Mouse (Mus musculus): ENCODE results near the gene Atxn7l2.

- TF ChIP-seq ZMIZ1 (IDR thresholded peaks at IDR 0.05; ENCODE audit: low read depth, low read length) (no peak), ELF1 (IDR thresholded peaks at IDR 0.05; ENCODE audit: low read depth, low read length) (no peak), POLR2A (IDR thresholded peaks at IDR 0.05; ENCODE audit: low read depth, low read length) (no peak), E2F4 (IDR thresholded peaks at IDR 0.05; ENCODE audit: insufficient replicate concordance, low read depth, low read length) (no peak), NELFE (IDR thresholded peaks at IDR 0.05; ENCODE audit: low read depth, low read length) (no peak), CTCF (conservative IDR thresholded peaks at IDR 0.05 in 1 of 2, IDR thresholded peaks at IDR 0.05 in 1 of 2; ENCODE audit: low read depth in 2 of 2, low read length in 2 of 2) (no peak), MAFK (IDR thresholded peaks at IDR 0.05; ENCODE audit: insufficient replicate concordance, low read length) (no peak), POLR2AphosphoS2 (IDR thresholded peaks at IDR 0.05; ENCODE audit: low read depth, low read length) (no peak)
Measured at GRCm38 (mm10) chr3:108214734-108215133, 4.0 kb upstream of the Atxn7l2 start.

Measured in CH12.LX (cell line).